Mouse (Mus musculus): ENCODE data around the gene Tmem102. TPM values are rescaled to one million over a fixed set of nuclear protein-coding genes. Genes with fewer than 3 reads are reported as not detected.

Gene Tmem102
- polyA plus RNA-seq, 1 experiment from 2014 or later, result 7.7 TPM

GRCm38 (mm10) chr11:69800138-69800391 is 5.4 kb downstream of the Tmem102 start:
- H3K4me3 ChIP-seq (ENCODE audit: low read length), result peak overlapping the region; percentile 48
- peak; percentile 0; the same call in 1 of the 2 replicates for ATAC-seq (ENCODE audit: low FRiP score, low TSS enrichment)
- no peaks in the 10 kb centered on the region for H3K9me3 ChIP-seq (ENCODE audit: control insufficient read depth, low read length)
- H3K36me3 ChIP-seq (ENCODE audit: control insufficient read depth, insufficient read depth, low read length), result no peaks in the 10 kb centered on the region
- 0 out of 2 replicates have a peak overlapping the region, but pooled peaks have one; percentile 76 for H3K9ac ChIP-seq (ENCODE audit: low read depth, low read length)
- peaks cover 37% of the 10 kb centered on the region for H3K27me3 ChIP-seq (ENCODE audit: control insufficient read depth, insufficient read depth, low read length)
- H3K4me2 ChIP-seq (replicated peaks; ENCODE audit: low read depth, low read length), result peak overlapping the region; percentile 94
- peaks cover 46% of the 10 kb centered on the region for H3K4me1 ChIP-seq (ENCODE audit: control insufficient read depth, insufficient read depth, low read length)
- under 1% methylated on average over 11 of the region's 11 CpGs for WGBS
- H3K27ac ChIP-seq (ENCODE audit: low read depth, low read length), result peak overlapping the region; percentile 70; the same call in 1 of the 2 replicates

DNA sequence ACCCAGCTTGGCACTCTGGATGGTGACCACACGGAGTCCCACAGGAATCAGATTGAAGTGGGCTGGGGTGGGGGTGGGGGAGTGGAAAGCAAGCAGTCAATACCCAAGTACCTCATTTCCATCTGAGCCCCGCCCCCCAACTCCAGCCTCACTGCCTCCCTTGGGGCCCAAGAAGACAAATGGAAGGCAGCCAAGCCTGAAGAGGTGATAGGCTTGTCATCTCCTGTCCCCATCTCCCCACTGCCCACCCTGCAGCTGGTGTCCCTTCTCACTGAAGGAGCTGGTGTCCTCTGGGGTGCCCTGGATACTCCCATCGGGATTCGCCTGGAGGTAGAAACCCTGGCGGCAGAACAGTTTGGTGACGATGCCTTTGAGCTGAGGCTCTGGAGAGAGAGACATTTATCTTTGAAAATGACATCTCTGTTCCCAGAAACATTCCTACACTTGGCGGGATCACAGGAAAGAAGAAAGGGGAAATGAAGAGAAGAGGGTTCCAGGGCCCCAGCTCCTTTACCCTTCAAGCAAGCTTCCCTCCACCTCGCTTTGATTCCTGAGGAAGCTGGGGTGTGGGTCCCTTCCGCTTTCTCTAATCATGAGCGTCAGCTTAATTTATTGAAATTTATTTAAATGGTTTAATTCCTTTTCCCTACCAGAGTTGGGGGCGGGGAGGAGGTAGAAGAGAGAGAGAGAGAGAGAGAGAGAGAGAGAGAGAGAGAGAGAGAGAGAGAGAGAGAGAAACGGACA is 5.9 kb downstream of the Tmem102 start:
- Histone ChIP-seq H3K27ac (ENCODE audit: low read depth, low read length) (no peak overlapping the region), H3K4me3 (ENCODE audit: low read length) (peak overlapping the region; percentile 48), H3K4me2 (replicated peaks; ENCODE audit: low read depth, low read length) (peak overlapping the region; percentile 94), H3K27me3 (ENCODE audit: control insufficient read depth, insufficient read depth, low read length) (peaks cover 32% of the 10 kb centered on the region), H3K9me3 (ENCODE audit: control insufficient read depth, low read length) (no peaks in the 10 kb centered on the region), H3K4me1 (ENCODE audit: control insufficient read depth, insufficient read depth, low read length) (peaks cover 41% of the 10 kb centered on the region), H3K36me3 (ENCODE audit: control insufficient read depth, insufficient read depth, low read length) (no peaks in the 10 kb centered on the region), H3K9ac (ENCODE audit: low read depth, low read length) (0 out of 2 replicates have a peak overlapping the region, but pooled peaks have one; percentile 76)
- 22% methylated on average over 11 of the region's 12 CpGs for WGBS
- ATAC-seq (ENCODE audit: low FRiP score, low TSS enrichment), result no peak

DNA sequence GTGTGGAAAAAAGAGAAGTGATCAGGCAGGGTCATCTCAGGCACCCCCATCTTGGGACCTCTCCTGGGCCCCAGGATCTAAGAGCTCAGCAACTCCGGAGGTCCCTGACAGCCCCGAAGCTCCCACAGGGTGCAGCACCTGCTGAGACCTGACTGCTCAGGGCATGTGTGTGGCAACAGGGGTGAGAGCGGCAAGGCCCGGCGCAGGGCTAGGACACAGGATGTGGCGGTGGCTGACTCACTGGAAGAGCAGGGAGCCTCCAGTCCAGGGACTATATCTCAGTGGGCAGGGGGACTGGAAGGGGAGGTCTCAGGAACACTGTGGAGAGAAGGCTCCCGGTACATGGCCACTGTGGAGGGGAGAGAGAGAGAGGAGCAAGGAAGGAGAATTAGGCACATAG is 7.5 kb downstream of the Tmem102 start:
- WGBS, result 80% methylated on average over 7 of the region's 7 CpGs
- Histone ChIP-seq H3K4me3 (ENCODE audit: low read length) (no peak overlapping the region), H3K36me3 (ENCODE audit: control insufficient read depth, insufficient read depth, low read length) (no peaks in the 10 kb centered on the region), H3K4me1 (ENCODE audit: control insufficient read depth, insufficient read depth, low read length) (peaks cover 26% of the 10 kb centered on the region), H3K9me3 (ENCODE audit: control insufficient read depth, low read length) (no peaks in the 10 kb centered on the region), H3K4me2 (replicated peaks; ENCODE audit: low read depth, low read length) (no peak overlapping the region), H3K27ac (ENCODE audit: low read depth, low read length) (no peak overlapping the region), H3K27me3 (ENCODE audit: control insufficient read depth, insufficient read depth, low read length) (peaks cover 20% of the 10 kb centered on the region), H3K9ac (ENCODE audit: low read depth, low read length) (no peak overlapping the region)
- no peak for ATAC-seq (ENCODE audit: low FRiP score, low TSS enrichment)

DNA sequence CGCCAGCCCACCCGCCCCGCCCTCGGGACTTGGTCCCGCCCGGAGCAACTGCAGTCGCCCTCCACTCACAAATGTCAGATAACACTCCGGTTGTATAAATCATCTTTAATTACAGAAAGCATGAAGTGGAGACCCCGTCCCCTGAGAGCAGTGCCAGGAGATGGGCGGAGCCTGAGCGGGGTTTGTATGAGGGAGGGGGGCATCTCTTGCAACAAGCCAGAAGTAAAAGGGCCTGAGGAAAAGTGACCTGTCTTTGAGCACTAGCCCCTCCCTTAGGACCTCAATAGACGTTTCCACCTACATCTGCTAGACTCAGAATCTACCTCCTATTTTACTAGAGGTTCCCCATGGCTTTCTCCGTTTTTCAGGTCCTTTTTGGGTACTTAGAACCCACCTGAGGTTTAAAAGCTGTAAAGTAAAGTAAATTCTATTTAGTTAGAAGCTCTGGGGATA is 9.4 kb downstream of the Tmem102 start:
- WGBS, result 2% methylated on average over 13 of the region's 13 CpGs
- no peak for ATAC-seq (ENCODE audit: low FRiP score, low TSS enrichment)
- Histone ChIP-seq H3K27me3 (ENCODE audit: control insufficient read depth, insufficient read depth, low read length) (peaks cover 10% of the 10 kb centered on the region), H3K36me3 (ENCODE audit: control insufficient read depth, insufficient read depth, low read length) (no peaks in the 10 kb centered on the region), H3K27ac (ENCODE audit: low read depth, low read length) (no peak overlapping the region), H3K4me1 (ENCODE audit: control insufficient read depth, insufficient read depth, low read length) (peaks cover 13% of the 10 kb centered on the region), H3K9me3 (ENCODE audit: control insufficient read depth, low read length) (no peaks in the 10 kb centered on the region), H3K4me3 (ENCODE audit: low read length) (peak overlapping the region; percentile 54), H3K4me2 (replicated peaks; ENCODE audit: low read depth, low read length) (peak overlapping the region; percentile 94), H3K9ac (ENCODE audit: low read depth, low read length) (peak overlapping the region; percentile 62; the same call in 1 of the 2 replicates)

GRCm38 (mm10) chr11:69795168-69795982 is 10.0 kb downstream of the Tmem102 start, which contains the start of gene Chrnb1:
TSS of gene Chrnb1 (minus strand) at chr11:69795943.
- Histone ChIP-seq H3K9me3 (ENCODE audit: control insufficient read depth, low read length) (no peaks in the 10 kb centered on the region), H3K4me3 (ENCODE audit: low read length) (peak within 1 kb of the TSS; percentile 54), H3K36me3 (ENCODE audit: control insufficient read depth, insufficient read depth, low read length) (no peaks in the 10 kb centered on the region), H3K9ac (ENCODE audit: low read depth, low read length) (peak within 1 kb of the TSS; percentile 62), H3K4me1 (ENCODE audit: control insufficient read depth, insufficient read depth, low read length) (peaks cover 13% of the 10 kb centered on the region), H3K27ac (ENCODE audit: low read depth, low read length) (peak within 1 kb of the TSS; percentile 42; the same call in 1 of the 2 replicates), H3K4me2 (replicated peaks; ENCODE audit: low read depth, low read length) (peak within 1 kb of the TSS; percentile 94), H3K27me3 (ENCODE audit: control insufficient read depth, insufficient read depth, low read length) (peaks cover 10% of the 10 kb centered on the region)
- ATAC-seq (ENCODE audit: low FRiP score, low TSS enrichment), result peak; percentile 95
- WGBS, result 2% methylated on average over 52 of the region's 52 CpGs

- Histone ChIP-seq H3K4me2 (replicated peaks; ENCODE audit: low read depth, low read length) (no peak overlapping the region), H3K27ac (ENCODE audit: low read depth, low read length) (no peak overlapping the region), H3K9me3 (ENCODE audit: control insufficient read depth, low read length) (no peaks in the 10 kb centered on the region), H3K9ac (ENCODE audit: low read depth, low read length) (no peak overlapping the region), H3K4me1 (ENCODE audit: control insufficient read depth, insufficient read depth, low read length) (no peaks in the 10 kb centered on the region; the same call in 1 of the 2 replicates), H3K36me3 (ENCODE audit: control insufficient read depth, insufficient read depth, low read length) (no peaks in the 10 kb centered on the region), H3K27me3 (ENCODE audit: control insufficient read depth, insufficient read depth, low read length) (peaks cover 10% of the 10 kb centered on the region), H3K4me3 (ENCODE audit: low read length) (no peak overlapping the region)
- WGBS, result 57% methylated on average over 5 of the region's 5 CpGs
- no peak for ATAC-seq (ENCODE audit: low FRiP score, low TSS enrichment)
Measured at GRCm38 (mm10) chr11:69793429-69793828, 12.0 kb downstream of the Tmem102 start.

DNA sequence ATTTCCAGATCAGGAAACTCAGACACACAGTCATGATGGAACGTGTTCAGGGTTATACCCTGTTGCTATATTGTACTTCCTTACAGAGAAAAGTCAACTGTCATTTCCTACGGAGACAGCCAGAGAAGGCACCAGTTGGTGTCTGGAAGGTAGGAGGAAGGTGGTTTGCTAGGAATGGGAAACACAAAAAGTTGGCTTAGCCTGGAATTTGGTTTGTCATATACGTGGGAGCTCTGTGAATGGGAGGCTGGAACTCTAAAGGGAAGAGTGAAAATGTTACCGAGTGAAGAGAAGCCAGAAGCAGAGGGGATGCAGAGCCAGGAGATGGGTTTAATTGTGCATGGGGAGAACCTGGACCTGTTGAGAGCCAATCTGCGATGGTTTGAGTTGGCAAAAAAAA is 14.0 kb downstream of the Tmem102 start:
- Histone ChIP-seq H3K4me1 (ENCODE audit: control insufficient read depth, insufficient read depth, low read length) (no peaks in the 10 kb centered on the region; the same call in 1 of the 2 replicates), H3K36me3 (ENCODE audit: control insufficient read depth, insufficient read depth, low read length) (no peaks in the 10 kb centered on the region), H3K27me3 (ENCODE audit: control insufficient read depth, insufficient read depth, low read length) (peaks cover 4% of the 10 kb centered on the region), H3K4me2 (replicated peaks; ENCODE audit: low read depth, low read length) (no peak overlapping the region), H3K9me3 (ENCODE audit: control insufficient read depth, low read length) (no peaks in the 10 kb centered on the region), H3K27ac (ENCODE audit: low read depth, low read length) (no peak overlapping the region), H3K4me3 (ENCODE audit: low read length) (no peak overlapping the region), H3K9ac (ENCODE audit: low read depth, low read length) (no peak overlapping the region)
- 71% methylated on average over 5 of the region's 5 CpGs for WGBS
- no peak for ATAC-seq (ENCODE audit: low FRiP score, low TSS enrichment)

GRCm38 (mm10) chr11:69789431-69789830 is 16.0 kb downstream of the Tmem102 start:
- Histone ChIP-seq H3K9me3 (ENCODE audit: control insufficient read depth, low read length) (no peaks in the 10 kb centered on the region), H3K4me2 (replicated peaks; ENCODE audit: low read depth, low read length) (no peak overlapping the region), H3K4me3 (ENCODE audit: low read length) (no peak overlapping the region), H3K36me3 (ENCODE audit: control insufficient read depth, insufficient read depth, low read length) (no peaks in the 10 kb centered on the region), H3K27ac (ENCODE audit: low read depth, low read length) (no peak overlapping the region), H3K27me3 (ENCODE audit: control insufficient read depth, insufficient read depth, low read length) (no peaks in the 10 kb centered on the region), H3K4me1 (ENCODE audit: control insufficient read depth, insufficient read depth, low read length) (no peaks in the 10 kb centered on the region), H3K9ac (ENCODE audit: low read depth, low read length) (no peak overlapping the region)
- 0 out of 2 replicates have a peak, but pooled peaks have one; percentile 32 for ATAC-seq (ENCODE audit: low FRiP score, low TSS enrichment)
- WGBS, result 29% methylated on average over 5 of the region's 5 CpGs

GRCm38 (mm10) chr11:69787306-69787705 is 18.1 kb downstream of the Tmem102 start:
- Histone ChIP-seq H3K4me1 (ENCODE audit: control insufficient read depth, insufficient read depth, low read length) (no peaks in the 10 kb centered on the region), H3K4me2 (replicated peaks; ENCODE audit: low read depth, low read length) (no peak overlapping the region), H3K36me3 (ENCODE audit: control insufficient read depth, insufficient read depth, low read length) (no peaks in the 10 kb centered on the region), H3K9ac (ENCODE audit: low read depth, low read length) (no peak overlapping the region), H3K27ac (ENCODE audit: low read depth, low read length) (no peak overlapping the region), H3K27me3 (ENCODE audit: control insufficient read depth, insufficient read depth, low read length) (no peaks in the 10 kb centered on the region), H3K9me3 (ENCODE audit: control insufficient read depth, low read length) (no peaks in the 10 kb centered on the region), H3K4me3 (ENCODE audit: low read length) (no peak overlapping the region)
- WGBS, result 91% methylated on average over 5 of the region's 5 CpGs
- no peak for ATAC-seq (ENCODE audit: low FRiP score, low TSS enrichment)

Data from kidney, embryonic 14.5 days (tissue).